Mouse (Mus musculus): ENCODE results near the gene Gm16867. TPM values are rescaled to one million over a fixed set of nuclear protein-coding genes. Genes with fewer than 3 reads are reported as not detected.
"Not testable (repeated sequence)": the region's sequence is repeated elsewhere in the genome, so short reads cannot be mapped to it uniquely, and the experiment has no call there.

Gm16867 gene
- polyA plus RNA-seq, 2 experiments: 0.45 TPM; not detected in 1

DNA sequence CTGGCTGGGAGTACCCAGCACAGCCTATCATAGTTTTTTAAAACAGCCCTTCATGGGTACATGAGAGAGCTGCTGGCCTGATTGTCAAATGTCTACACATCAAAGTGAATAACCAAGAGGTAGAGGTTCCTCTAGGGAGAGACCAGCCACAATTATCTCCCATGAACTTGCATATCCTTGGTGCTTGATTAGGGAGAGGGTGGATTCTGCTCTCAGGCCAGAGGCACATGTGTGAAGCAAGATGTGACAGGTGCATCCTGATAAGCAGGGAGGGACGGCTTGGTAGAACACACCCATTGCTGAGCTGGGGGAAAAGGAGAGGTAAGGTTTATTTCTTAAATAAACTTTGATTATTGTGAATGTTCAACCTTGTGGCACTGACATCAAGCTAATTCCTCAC lies 19.8 kb upstream of the Gm16867 start:
- not testable (repeated sequence) for H3K27ac ChIP-seq; H3K27me3 ChIP-seq (ENCODE audit: control insufficient read depth, insufficient read depth, low read length); H3K9ac ChIP-seq (replicated peaks); DNase-seq (ENCODE audit: low read depth in 3 of 3, low spot score in 3 of 3); H3K4me3 ChIP-seq (ENCODE audit: insufficient read depth in 1 of 2, low read depth in 2 of 2, low read length in 2 of 2); H3K36me3 ChIP-seq (replicated peaks; ENCODE audit: control insufficient read depth, insufficient read depth, low read depth); H3K4me1 ChIP-seq (replicated peaks; ENCODE audit: control insufficient read depth in 2 of 2, insufficient read depth in 2 of 2, low read length in 1 of 2); H3K9me3 ChIP-seq (ENCODE audit: control insufficient read depth, low read length); H3K4me2 ChIP-seq (ENCODE audit: low read depth)
- ATAC-seq (ENCODE audit: insufficient read depth): peak; percentile 93
- WGBS (ENCODE audit: insufficient replicate concordance): no CpG with 5 or more reads among the region's 1 CpGs

GRCm38 (mm10) chr14:69520810-69521209 lies 17.6 kb upstream of the Gm16867 start:
- not testable (repeated sequence) for H3K27me3 ChIP-seq (ENCODE audit: control insufficient read depth, insufficient read depth, low read length); H3K9me3 ChIP-seq (ENCODE audit: control insufficient read depth, low read length); H3K36me3 ChIP-seq (replicated peaks; ENCODE audit: control insufficient read depth, insufficient read depth, low read depth); H3K4me2 ChIP-seq (ENCODE audit: low read depth); H3K4me3 ChIP-seq (ENCODE audit: insufficient read depth in 1 of 2, low read depth in 2 of 2, low read length in 2 of 2); DNase-seq (ENCODE audit: low read depth in 3 of 3, low spot score in 3 of 3); ATAC-seq (ENCODE audit: insufficient read depth); H3K9ac ChIP-seq (replicated peaks); H3K27ac ChIP-seq; H3K4me1 ChIP-seq (replicated peaks; ENCODE audit: control insufficient read depth in 2 of 2, insufficient read depth in 2 of 2, low read length in 1 of 2)
- no CpG with 5 or more reads among the region's 2 CpGs for WGBS (ENCODE audit: insufficient replicate concordance)

GRCm38 (mm10) chr14:69512449-69512848 lies 9.3 kb upstream of the Gm16867 start, which contains the start of gene Gm27179:
Gm27179 (minus strand) TSS chr14:69512549.
- H3K9ac ChIP-seq (replicated peaks); DNase-seq (ENCODE audit: low read depth in 3 of 3, low spot score in 3 of 3); H3K4me2 ChIP-seq (ENCODE audit: low read depth); H3K4me3 ChIP-seq (ENCODE audit: insufficient read depth in 1 of 2, low read depth in 2 of 2, low read length in 2 of 2); H3K4me1 ChIP-seq (replicated peaks; ENCODE audit: control insufficient read depth in 2 of 2, insufficient read depth in 2 of 2, low read length in 1 of 2); ATAC-seq (ENCODE audit: insufficient read depth); H3K9me3 ChIP-seq (ENCODE audit: control insufficient read depth, low read length); H3K27me3 ChIP-seq (ENCODE audit: control insufficient read depth, insufficient read depth, low read length); H3K36me3 ChIP-seq (replicated peaks; ENCODE audit: control insufficient read depth, insufficient read depth, low read depth); H3K27ac ChIP-seq: not testable (repeated sequence)
- no CpG with 5 or more reads among the region's 2 CpGs for WGBS (ENCODE audit: insufficient replicate concordance)

DNA sequence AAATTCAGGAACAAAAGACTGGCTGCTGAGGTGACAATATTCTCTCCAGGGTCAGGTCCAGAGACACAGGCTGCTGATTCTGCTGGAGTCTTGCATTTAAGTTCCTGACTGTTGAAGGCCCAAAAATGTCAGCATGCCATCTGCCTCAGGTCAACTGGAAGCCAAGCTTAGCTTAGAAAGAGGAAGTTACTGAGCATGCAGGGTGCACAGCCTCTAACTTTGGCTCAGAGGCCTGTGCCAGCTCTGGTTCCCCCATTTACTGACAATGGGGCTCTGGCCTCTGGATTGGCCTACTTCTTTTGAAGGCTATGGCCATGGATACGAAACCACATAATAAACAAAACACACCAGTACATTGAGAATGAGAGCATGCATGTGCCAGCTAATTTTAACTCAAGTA lies 3.8 kb upstream of the Gm16867 start:
- WGBS (ENCODE audit: insufficient replicate concordance): no CpG with 5 or more reads among the region's 1 CpGs
- H3K36me3 ChIP-seq (replicated peaks; ENCODE audit: control insufficient read depth, insufficient read depth, low read depth); H3K9me3 ChIP-seq (ENCODE audit: control insufficient read depth, low read length); H3K4me2 ChIP-seq (ENCODE audit: low read depth); H3K4me3 ChIP-seq (ENCODE audit: insufficient read depth in 1 of 2, low read depth in 2 of 2, low read length in 2 of 2); H3K9ac ChIP-seq (replicated peaks); DNase-seq (ENCODE audit: low read depth in 3 of 3, low spot score in 3 of 3); H3K27me3 ChIP-seq (ENCODE audit: control insufficient read depth, insufficient read depth, low read length); H3K27ac ChIP-seq; ATAC-seq (ENCODE audit: insufficient read depth); H3K4me1 ChIP-seq (replicated peaks; ENCODE audit: control insufficient read depth in 2 of 2, insufficient read depth in 2 of 2, low read length in 1 of 2): not testable (repeated sequence)

- not testable (repeated sequence) for DNase-seq (ENCODE audit: low read depth in 3 of 3, low spot score in 3 of 3); H3K9me3 ChIP-seq (ENCODE audit: control insufficient read depth, low read length); H3K4me3 ChIP-seq (ENCODE audit: insufficient read depth in 1 of 2, low read depth in 2 of 2, low read length in 2 of 2); H3K27me3 ChIP-seq (ENCODE audit: control insufficient read depth, insufficient read depth, low read length); H3K36me3 ChIP-seq (replicated peaks; ENCODE audit: control insufficient read depth, insufficient read depth, low read depth); H3K4me2 ChIP-seq (ENCODE audit: low read depth); H3K4me1 ChIP-seq (replicated peaks; ENCODE audit: control insufficient read depth in 2 of 2, insufficient read depth in 2 of 2, low read length in 1 of 2); H3K9ac ChIP-seq (replicated peaks); H3K27ac ChIP-seq
- WGBS (ENCODE audit: insufficient replicate concordance): no CpG with 5 or more reads among the region's 73 CpGs
- ATAC-seq (ENCODE audit: insufficient read depth): peak; percentile 26
Measured at GRCm38 (mm10) chr14:69502440-69503150, 567 bp downstream of the Gm16867 start.

GRCm38 (mm10) chr14:69496259-69496658 lies 6.9 kb downstream of the Gm16867 start:
- H3K9me3 ChIP-seq (ENCODE audit: control insufficient read depth, low read length); H3K9ac ChIP-seq (replicated peaks); DNase-seq (ENCODE audit: low read depth in 3 of 3, low spot score in 3 of 3); H3K4me1 ChIP-seq (replicated peaks; ENCODE audit: control insufficient read depth in 2 of 2, insufficient read depth in 2 of 2, low read length in 1 of 2); H3K4me2 ChIP-seq (ENCODE audit: low read depth); H3K27ac ChIP-seq; H3K27me3 ChIP-seq (ENCODE audit: control insufficient read depth, insufficient read depth, low read length); ATAC-seq (ENCODE audit: insufficient read depth); H3K36me3 ChIP-seq (replicated peaks; ENCODE audit: control insufficient read depth, insufficient read depth, low read depth); H3K4me3 ChIP-seq (ENCODE audit: insufficient read depth in 1 of 2, low read depth in 2 of 2, low read length in 2 of 2): not testable (repeated sequence)

DNA sequence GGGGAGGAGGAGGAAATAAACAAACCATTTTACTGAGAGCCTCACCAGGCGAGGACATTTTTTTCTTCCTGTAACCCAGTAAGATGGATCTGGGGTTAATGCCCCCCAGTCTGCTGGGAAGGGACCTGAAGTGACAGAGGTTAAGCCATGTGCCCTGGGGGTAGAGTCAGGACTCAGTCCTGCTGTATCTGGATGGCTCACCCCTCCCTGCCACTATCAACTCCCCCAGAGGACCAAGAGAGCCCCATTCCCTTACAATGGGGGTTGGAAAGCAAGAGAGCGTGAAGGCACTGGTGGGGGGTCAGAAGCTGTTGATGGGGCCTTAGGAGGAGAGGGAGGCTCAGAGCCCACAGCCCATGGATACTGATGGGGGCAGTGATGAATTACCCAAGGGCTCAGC lies 8.2 kb downstream of the Gm16867 start:
- not testable (repeated sequence) for DNase-seq (ENCODE audit: low read depth in 3 of 3, low spot score in 3 of 3)
- peak; percentile 62 for ATAC-seq (ENCODE audit: insufficient read depth)

GRCm38 (mm10) chr14:69494522-69494921 lies 8.6 kb downstream of the Gm16867 start:
- not testable (repeated sequence) for H3K4me2 ChIP-seq (ENCODE audit: low read depth); DNase-seq (ENCODE audit: low read depth in 3 of 3, low spot score in 3 of 3); H3K4me3 ChIP-seq (ENCODE audit: insufficient read depth in 1 of 2, low read depth in 2 of 2, low read length in 2 of 2); H3K4me1 ChIP-seq (replicated peaks; ENCODE audit: control insufficient read depth in 2 of 2, insufficient read depth in 2 of 2, low read length in 1 of 2); H3K27me3 ChIP-seq (ENCODE audit: control insufficient read depth, insufficient read depth, low read length); H3K9ac ChIP-seq (replicated peaks); H3K9me3 ChIP-seq (ENCODE audit: control insufficient read depth, low read length); H3K27ac ChIP-seq; H3K36me3 ChIP-seq (replicated peaks; ENCODE audit: control insufficient read depth, insufficient read depth, low read depth)
- ATAC-seq (ENCODE audit: insufficient read depth): peak; percentile 83
- no CpG with 5 or more reads among the region's 3 CpGs for WGBS (ENCODE audit: insufficient replicate concordance)

More for the DNA sequence above, 8.2 kb downstream of the Gm16867 start:
- H3K4me1 ChIP-seq (replicated peaks; ENCODE audit: control insufficient read depth in 2 of 2, insufficient read depth in 2 of 2, low read length in 1 of 2); H3K27ac ChIP-seq; H3K4me3 ChIP-seq (ENCODE audit: insufficient read depth in 1 of 2, low read depth in 2 of 2, low read length in 2 of 2); H3K4me2 ChIP-seq (ENCODE audit: low read depth); H3K9me3 ChIP-seq (ENCODE audit: control insufficient read depth, low read length); H3K36me3 ChIP-seq (replicated peaks; ENCODE audit: control insufficient read depth, insufficient read depth, low read depth); H3K9ac ChIP-seq (replicated peaks); H3K27me3 ChIP-seq (ENCODE audit: control insufficient read depth, insufficient read depth, low read length): not testable (repeated sequence)
- WGBS (ENCODE audit: insufficient replicate concordance): no CpG with 5 or more reads among the region's 2 CpGs
